Mouse (Mus musculus) central nervous system, embryonic 14 days (tissue): ENCODE results near the gene Gm20449. TPM values are rescaled to one million over a fixed set of nuclear protein-coding genes. Genes with fewer than 3 reads are reported as not detected.

Experiments
- polyA plus RNA-seq: library from polyadenylated mRNA; depleted of rRNA; stranded (reverse); fragments of >200 nt; gene quantifications from 2 replicates; pipeline ENCODE4 v1.2.3, GENCODE M21; 2012; rRNA removed

Gm20449 gene
- 0.14 and 0.15 TPM in 2 replicates for polyA plus RNA-seq

GRCm38 (mm10) chr7:41499389-41500049, at the start of gene Gm20449, which contains the start of gene AW146154:
Gene Gm20449, minus strand, starts transcription at chr7:41499417.
Gene AW146154, minus strand, starts transcription at chr7:41499890.

GRCm38 (mm10) chr7:41448596-41448995, 50.6 kb downstream of the Gm20449 start, which contains the start of gene Vmn2r57:
Gene Vmn2r57, minus strand, starts transcription at chr7:41448696.

GRCm38 (mm10) chr7:41393048-41393971, 105.9 kb downstream of the Gm20449 start, which contains the start of gene AI987944:
Gene AI987944, minus strand, starts transcription at chr7:41393379.

Other genes starting within 250 kb of the Gm20449 start
- 4.9 TPM in 2 replicates for gene AI987944, start 106.0 kb downstream of the Gm20449 start, polyA plus RNA-seq
- 0.16 and 0.20 TPM in 2 replicates for gene Vmn2r57, start 50.7 kb downstream of the Gm20449 start, polyA plus RNA-seq
- 5.5 and 6.2 TPM in 2 replicates for gene AW146154, start 473 bp upstream of the Gm20449 start, polyA plus RNA-seq
- not detected in 2 replicates for gene Gm6871, start 74.2 kb upstream of the Gm20449 start, polyA plus RNA-seq
- gene 2610021A01Rik, start 99.8 kb upstream of the Gm20449 start, polyA plus RNA-seq: 15.0 and 17.8 TPM in 2 replicates
- 19.9 and 21.4 TPM in 2 replicates for gene Zfp788, start 133.8 kb upstream of the Gm20449 start, polyA plus RNA-seq